Mouse (Mus musculus): ENCODE results near the gene Tmed6. TPM values are rescaled to one million over a fixed set of nuclear protein-coding genes. Genes with fewer than 3 reads are reported as not detected.
"Not testable (repeated sequence)": the region's sequence is repeated elsewhere in the genome, so short reads cannot be mapped to it uniquely, and the experiment has no call there.

The Tmed6 gene
- total RNA-seq, 2 experiments from 2014 or later = not detected

- intact Hi-C loops (cut with DNase I) = no loop called here
- DNase-seq = no peak
These were observed 19.9 kb upstream of the Tmed6 start for GRCm38 (mm10) chr8:107085358-107085757.

GRCm38 (mm10) chr8:107076239-107076888 lies 10.9 kb upstream of the Tmed6 start:
- DNase-seq = no peak
- intact Hi-C loops (cut with DNase I) = no loop called here

DNA sequence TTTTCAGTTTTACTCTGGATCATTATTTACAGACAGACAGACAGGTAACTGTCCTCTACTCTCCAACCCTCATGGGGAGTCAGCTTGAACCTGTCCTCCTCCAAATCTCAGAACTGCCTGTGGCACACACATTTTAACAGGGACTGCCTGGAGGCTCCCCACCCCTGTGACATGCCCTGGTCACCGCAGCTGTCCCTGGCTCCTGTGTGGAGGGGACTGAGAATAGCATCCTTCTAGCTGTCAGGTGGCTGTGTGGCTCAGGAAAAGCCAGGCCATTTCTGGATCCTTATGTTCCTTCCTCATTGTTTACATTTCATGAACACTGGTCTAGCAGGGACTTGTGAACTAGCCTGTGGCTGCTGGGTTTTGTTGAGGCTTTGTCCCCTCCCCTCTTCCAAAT lies 8.7 kb upstream of the Tmed6 start:
- intact Hi-C loops (cut with DNase I) = no loop called here
- no peak for DNase-seq

DNA sequence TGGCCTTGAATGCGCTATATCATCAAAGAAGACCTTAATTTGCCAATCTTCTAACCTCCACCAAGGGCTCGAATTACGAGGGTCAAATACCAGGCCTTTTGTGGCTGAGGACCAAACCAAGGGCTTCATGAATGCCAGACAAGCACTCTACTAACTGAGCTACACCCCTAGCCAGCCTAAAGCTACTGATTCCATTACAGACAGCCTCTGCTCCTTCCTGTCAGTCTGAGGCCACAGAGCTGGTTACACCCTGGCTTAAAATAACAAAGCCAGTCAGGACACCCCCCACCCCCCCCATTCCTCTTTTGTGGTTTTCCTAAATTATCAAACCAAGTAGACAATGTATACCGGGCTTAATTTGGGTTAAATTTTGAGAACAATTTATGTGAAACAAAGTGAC lies 8.3 kb upstream of the Tmed6 start:
- DNase-seq = no peak
- intact Hi-C loops (cut with DNase I) = no loop called here

DNA sequence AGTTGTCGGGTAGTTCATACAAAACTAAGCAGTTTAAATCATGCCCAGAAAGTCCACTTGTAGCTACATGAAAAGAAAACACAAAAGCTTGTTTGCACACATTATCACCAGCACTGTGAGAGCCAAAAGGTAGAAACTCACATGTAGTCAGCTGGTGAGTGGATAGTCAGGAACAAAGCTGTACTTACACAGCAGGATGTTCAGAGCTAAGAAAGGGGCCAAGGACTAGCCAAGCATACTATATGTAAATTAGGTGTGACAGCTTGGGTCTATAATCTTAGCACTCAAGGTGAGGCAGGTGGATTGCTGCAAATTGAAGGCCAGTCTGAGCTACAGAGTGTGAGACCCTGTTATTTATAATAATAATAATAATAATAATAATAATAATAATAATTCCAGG lies 2.8 kb downstream of the Tmed6 start:
- DNase-seq = no peak
- intact Hi-C loops (cut with DNase I) = no loop called here

- no peak for DNase-seq
- intact Hi-C loops (cut with DNase I) = no loop called here
These were observed 8.5 kb downstream of the Tmed6 start for GRCm38 (mm10) chr8:107056973-107057369.

DNA sequence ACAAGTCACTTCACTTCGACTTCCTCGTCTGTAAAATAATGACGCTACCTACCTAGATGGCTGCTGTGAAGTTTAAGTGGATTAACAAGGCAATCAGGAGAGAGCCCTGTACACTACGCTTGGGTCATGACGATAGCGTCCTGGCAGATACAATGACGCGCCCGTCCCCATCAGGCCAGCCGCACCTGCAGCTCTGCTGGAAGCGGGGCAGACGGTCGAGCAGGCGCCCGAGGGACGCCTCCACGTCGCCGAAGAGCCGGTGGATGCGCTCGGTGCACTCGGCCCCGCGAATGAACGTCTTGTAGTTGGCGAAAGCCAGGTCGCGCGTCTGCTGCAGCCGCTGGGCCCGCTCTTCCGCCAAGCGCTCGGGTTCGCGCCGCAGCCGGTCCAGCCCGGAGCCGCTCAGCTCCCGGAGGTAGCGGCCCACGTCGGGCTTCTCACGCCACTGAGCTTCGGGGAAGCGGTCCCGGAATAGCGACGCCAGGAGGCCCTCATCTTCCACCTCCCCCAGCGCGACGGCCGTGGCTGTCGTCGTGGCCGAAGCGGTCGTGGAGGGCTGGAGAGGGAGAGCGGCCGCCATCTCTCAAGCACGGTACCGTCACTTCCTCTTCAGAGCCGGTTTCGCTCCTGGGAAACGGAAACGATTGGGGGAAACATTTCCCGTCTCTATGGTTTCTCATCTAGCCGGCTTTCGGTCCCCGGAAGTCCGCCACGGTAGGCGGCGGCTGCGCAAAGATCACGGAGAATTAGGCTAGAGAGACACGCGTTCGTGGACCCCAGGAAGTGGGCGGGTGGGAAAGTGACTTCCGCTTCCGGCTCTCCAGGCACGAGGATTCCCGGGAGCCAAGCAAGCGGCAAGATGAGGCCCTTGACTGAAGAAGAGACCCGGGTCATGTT lies 9.1 kb downstream of the Tmed6 start, which contains the start of the genes Cog8 and Nip7:
Gene Cog8 (minus strand): TSS at position 614 of the 897 bp plus-strand sequence.
Gene Nip7 (plus strand): TSS at position 802 of the 897 bp plus-strand sequence.
- intact Hi-C loops (cut with DNase I) = no loop called here
- peak; percentile 89 to 94 for DNase-seq

- no peak for DNase-seq
- intact Hi-C loops (cut with DNase I) = no loop called here
These were observed 13.4 kb downstream of the Tmed6 start for GRCm38 (mm10) chr8:107052046-107052445.

- no peak for DNase-seq
- intact Hi-C loops (cut with DNase I) = no loop called here
These were observed 16.0 kb downstream of the Tmed6 start for GRCm38 (mm10) chr8:107049480-107049879.

GRCm38 (mm10) chr8:107048061-107048941 lies 17.1 kb downstream of the Tmed6 start, which contains the start of gene Pdf:
Gene Pdf (minus strand): TSS chr8:107048614.
- intact Hi-C loops (cut with DNase I) = no loop called here

GRCm38 (mm10) chr8:107046976-107047375 lies 18.5 kb downstream of the Tmed6 start:
- intact Hi-C loops (cut with DNase I) = no loop called here
- no peak for DNase-seq

More at GRCm38 (mm10) chr8:107048061-107048941, 17.1 kb downstream of the Tmed6 start, which contains the start of gene Pdf:
- peak; percentile 68 to 77 for DNase-seq

DNA sequence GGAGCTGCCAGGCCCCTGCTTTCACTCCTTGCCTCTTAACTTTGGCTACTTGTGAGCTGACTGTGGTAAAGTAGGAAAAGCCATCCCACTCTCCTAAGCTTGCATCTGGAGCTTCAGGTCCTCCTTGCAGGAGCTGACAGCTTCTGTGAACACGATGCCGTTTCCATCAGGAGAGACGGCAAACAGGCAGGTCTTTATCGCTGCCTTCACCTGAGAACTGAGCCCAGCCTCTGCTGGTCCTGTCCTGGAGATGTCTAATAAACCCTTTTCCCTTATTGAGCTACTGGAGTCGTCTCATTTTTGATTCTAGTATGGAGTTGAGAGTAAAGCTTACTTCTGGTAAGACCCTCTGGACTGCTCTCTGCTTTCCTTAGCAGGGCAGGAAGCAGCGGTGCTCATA lies 20.0 kb downstream of the Tmed6 start:
- no peak for DNase-seq
- intact Hi-C loops (cut with DNase I) = no loop called here

DNA sequence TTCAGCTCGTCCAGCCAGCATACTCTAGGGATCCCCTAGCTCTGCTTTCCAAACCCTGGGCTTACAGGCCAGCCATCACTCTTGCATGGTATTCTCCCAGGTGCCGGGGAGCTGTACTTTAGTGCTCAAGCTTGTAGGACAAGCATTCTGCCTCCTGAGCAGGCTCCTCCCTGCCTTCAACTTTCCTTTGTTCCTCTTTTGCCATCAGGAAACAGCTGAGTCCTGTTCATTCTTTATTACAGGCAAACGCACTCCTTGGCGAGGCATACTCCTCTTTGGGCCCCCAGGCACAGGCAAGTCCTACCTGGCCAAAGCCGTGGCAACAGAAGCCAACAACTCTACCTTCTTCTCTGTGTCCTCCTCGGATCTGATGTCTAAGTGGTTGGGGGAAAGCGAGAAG lies 24.8 kb downstream of the Tmed6 start:
- intact Hi-C loops (cut with DNase I) = no loop called here
- no peak for DNase-seq

- no peak for DNase-seq
- intact Hi-C loops (cut with DNase I) = no loop called here
These were observed 28.8 kb downstream of the Tmed6 start for GRCm38 (mm10) chr8:107036626-107037025.

GRCm38 (mm10) chr8:107035641-107036040 lies 29.8 kb downstream of the Tmed6 start:
- intact Hi-C loops (cut with DNase I) = no loop called here
- no peak for DNase-seq

GRCm38 (mm10) chr8:107033609-107034008 lies 31.8 kb downstream of the Tmed6 start:
- DNase-seq; intact Hi-C loops (cut with DNase I): not testable (repeated sequence)

GRCm38 (mm10) chr8:107031577-107032090 lies 33.8 kb downstream of the Tmed6 start:
- intact Hi-C loops (cut with DNase I) = no loop called here
- no peak for DNase-seq

DNA sequence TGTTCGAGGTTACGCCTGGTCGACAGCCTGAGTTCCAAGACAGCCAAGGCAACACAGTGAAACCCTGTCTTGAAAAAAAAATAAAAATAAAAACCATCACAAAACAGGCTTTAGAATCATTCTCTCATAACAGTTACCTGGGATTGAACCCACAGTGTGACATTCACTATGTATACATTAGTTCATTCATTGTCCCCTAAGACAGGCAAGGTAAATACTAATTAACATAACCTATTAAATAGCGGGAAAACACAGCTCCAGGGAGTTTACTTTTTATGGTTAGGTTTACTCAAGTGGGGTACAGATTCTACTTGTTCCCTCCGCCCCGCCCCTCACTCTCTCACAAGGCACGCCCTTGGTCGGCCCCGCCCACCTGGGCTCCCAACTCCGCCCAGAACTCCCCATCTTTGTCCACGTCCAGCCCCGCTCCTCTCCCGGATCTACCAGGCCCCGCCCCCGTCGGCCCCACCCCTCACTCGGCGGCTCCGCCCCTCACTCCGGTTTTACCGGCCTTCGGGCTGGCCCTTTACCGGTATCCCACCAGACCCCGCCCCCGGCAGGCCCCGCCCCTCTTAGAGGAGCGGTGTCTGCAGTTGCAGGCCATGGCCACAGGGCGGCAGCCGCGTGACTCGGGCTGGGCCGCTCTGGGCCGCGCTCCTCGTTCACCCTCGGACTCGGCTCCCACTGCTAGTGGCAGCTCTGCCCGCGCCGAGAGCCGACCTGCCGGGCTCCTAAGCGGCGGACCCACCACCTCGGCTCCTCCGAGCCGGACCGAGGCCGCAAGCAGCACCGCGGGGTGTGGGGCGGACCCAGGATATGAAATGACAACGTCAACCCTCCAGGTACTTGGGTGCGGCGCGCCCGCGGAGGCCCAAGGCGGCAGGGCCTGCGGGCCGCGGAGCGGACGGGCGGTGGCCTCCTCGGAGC lies 34.5 kb downstream of the Tmed6 start, which contains the start of gene Vps4a:
Gene Vps4a (plus strand): TSS at position 573 of the 927 bp plus-strand sequence.
- intact Hi-C loops (cut with DNase I) = no loop called here
- DNase-seq = peak; percentile 95 to 97

GRCm38 (mm10) chr8:107030058-107030457 lies 35.4 kb downstream of the Tmed6 start:
- intact Hi-C loops (cut with DNase I) = no loop called here
- no peak for DNase-seq
